In genomic region chr11:86395513-86396125, GRCm38 (mm10) we compare ENCODE assay signal across 8 mouse cellular contexts. TPM values are rescaled to one million over a fixed set of nuclear protein-coding genes. Genes with fewer than 3 reads are reported as not detected.
DNase-seq lines count a peak whose midpoint lies in the region; ATAC-seq lines count a peak whose summit lies in the region.

No protein-coding gene starts in this region.

- no peak overlapping the region for H3K4me3 ChIP-seq in embryonic facial prominence, embryonic 13.5 days
- no peak overlapping the region for H3K4me3 ChIP-seq in stomach, embryonic 14.5 days (ENCODE audit: low read depth, low read length)

- H3K4me1 ChIP-seq in embryonic facial prominence, embryonic 13.5 days: peaks cover 12% of the 10 kb centered on the region
- H3K4me1 ChIP-seq in stomach, embryonic 14.5 days (ENCODE audit: control insufficient read depth, insufficient read depth, low read length): peaks cover 7% of the 10 kb centered on the region

- 9% methylated on average over 9 of the region's 9 CpGs for WGBS in embryonic facial prominence, embryonic 13.5 days
- WGBS in stomach, embryonic 14.5 days: 7% methylated on average over 9 of the region's 9 CpGs

- intact Hi-C loops in heart, postnatal 14 days (cut with DNase I): no loop called here

- H3K27me3 ChIP-seq in embryonic facial prominence, embryonic 13.5 days: no peaks in the 10 kb centered on the region
- no peaks in the 10 kb centered on the region for H3K27me3 ChIP-seq in stomach, embryonic 14.5 days (ENCODE audit: control insufficient read depth, insufficient read depth, low read length)

- H3K36me3 ChIP-seq in embryonic facial prominence, embryonic 13.5 days: no peaks in the 10 kb centered on the region
- no peaks in the 10 kb centered on the region for H3K36me3 ChIP-seq in stomach, embryonic 14.5 days (ENCODE audit: control insufficient read depth, insufficient read depth, low read length)

- peak overlapping the region; percentile 19; the same call in 1 of the 2 replicates for H3K4me2 ChIP-seq in embryonic facial prominence, embryonic 13.5 days
- peak overlapping the region; percentile 14; the same call in 1 of the 2 replicates for H3K4me2 ChIP-seq in stomach, embryonic 14.5 days (replicated peaks; ENCODE audit: low read depth, low read length)

- DNase-seq in frontal cortex, postnatal 10 days (ENCODE audit: low spot score in 2 of 2): peak; percentile 27 to 38
- peak; percentile 86 for DNase-seq in adrenal gland, postnatal 14 days
- DNase-seq in heart, postnatal 14 days: peak; percentile 35 to 65
- DNase-seq in layer of hippocampus, postnatal 14 days (ENCODE audit: low spot score in 2 of 2): peak; percentile 24 to 36

- H3K9ac ChIP-seq in embryonic facial prominence, embryonic 13.5 days: no peak overlapping the region
- no peak overlapping the region for H3K9ac ChIP-seq in stomach, embryonic 14.5 days (replicated peaks; ENCODE audit: low read depth, low read length)

- ATAC-seq in frontal cortex, adult (ENCODE audit: low TSS enrichment): no peak
- ATAC-seq in embryonic facial prominence, embryonic 13.5 days (ENCODE audit: insufficient number of reproducible peaks, insufficient read depth, low FRiP score, low TSS enrichment, low read depth): no peak
- ATAC-seq in megakaryocyte-erythroid progenitor cell, adult 5-6 weeks (replicated peaks; ENCODE audit: low FRiP score, low TSS enrichment, poor library complexity, severe bottlenecking): peak; percentile 80
- ATAC-seq in stomach, embryonic 14.5 days (ENCODE audit: insufficient number of reproducible peaks, insufficient read depth, low FRiP score, low read depth): peak; percentile 69; the same call in 1 of the 2 replicates

- H3K27ac ChIP-seq in embryonic facial prominence, embryonic 13.5 days: no peak overlapping the region
- no peak overlapping the region for H3K27ac ChIP-seq in stomach, embryonic 14.5 days (ENCODE audit: low read length)

- no peaks in the 10 kb centered on the region for H3K9me3 ChIP-seq in embryonic facial prominence, embryonic 13.5 days
- no peaks in the 10 kb centered on the region for H3K9me3 ChIP-seq in stomach, embryonic 14.5 days (ENCODE audit: control insufficient read depth, low read depth, low read length)

RNA-seq across cellular contexts. Expression of gene Med13, which starts 38.2 kb away (rescaled TPM):
- total RNA-seq in adrenal gland, postnatal 14 days (2021): 50.0 and 52.0 TPM in 2 replicates
- 11.6 and 12.3 TPM in 2 replicates for polyA plus RNA-seq in embryonic facial prominence, embryonic 13.5 days (2015; fragmentation: Nextera tagmentation; extraction: Ambion mirVana)
- total RNA-seq in heart, postnatal 14 days (2021): 10 to 100 TPM; 45.8 to 52.9 TPM
- total RNA-seq in layer of hippocampus, postnatal 14 days (2021): 10 to 100 TPM; 57.9 to 60.9 TPM
- total RNA-seq in megakaryocyte-erythroid progenitor cell, adult 5-6 weeks (2014; fragmentation: Nextera tagmentation): 39.1 and 40.2 TPM in 2 replicates
- 46.3 and 57.6 TPM in 2 replicates for total RNA-seq in megakaryocyte-erythroid progenitor cell, adult 5-6 weeks (2017)
- 15.3 and 16.6 TPM in 2 replicates for polyA plus RNA-seq in stomach, embryonic 14.5 days (2014; fragmentation: Nextera tagmentation; extraction: Ambion mirVana)

Comparison
In these comparisons a context has a peak if more than half of its experiments do, and no peak if none do; other contexts are left out.
1. DNase-seq: peak in every context shown above with its lines; median percentile 86 in adrenal gland, postnatal 14 days; 50 in heart, postnatal 14 days; 32 in frontal cortex, postnatal 10 days; 30 in layer of hippocampus, postnatal 14 days.
2. ATAC-seq: peak in megakaryocyte-erythroid progenitor cell, adult 5-6 weeks (single experiment) and stomach, embryonic 14.5 days (single experiment); none in frontal cortex, adult (single experiment) and embryonic facial prominence, embryonic 13.5 days (single experiment).